ENCODE assay signal across 10 mouse cellular contexts in the genomic region with DNA sequence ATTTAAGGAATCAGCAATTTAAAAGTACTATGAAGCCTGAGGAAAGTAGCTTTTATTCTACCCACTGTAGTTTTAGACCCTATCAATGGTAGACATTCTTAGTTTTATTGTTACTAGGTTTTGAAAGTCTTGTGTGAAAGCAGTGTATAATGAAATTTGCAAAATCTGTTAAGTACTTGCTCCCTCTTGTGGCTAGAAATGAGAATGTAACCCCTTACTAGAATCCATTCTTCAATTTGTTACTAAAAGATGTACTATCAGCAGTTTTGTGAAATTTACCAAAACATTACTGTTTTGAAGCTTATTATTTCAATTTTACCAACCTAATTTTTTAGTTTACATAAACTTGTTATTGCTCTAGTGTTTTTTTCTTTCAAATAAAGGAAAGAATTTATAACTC. TPM values are rescaled to one million over a fixed set of nuclear protein-coding genes. Genes with fewer than 3 reads are reported as not detected.
DNase-seq lines count a peak whose midpoint lies in the region.
"Had no signal": no experiment of that assay in that cellular context is flagged by ENCODE, and none has a peak within 500 bp of the region (broad histone marks: within the 10 kb centered on the region; RNA-seq: fewer than 3 reads in every experiment).

No protein-coding gene starts in this region.

- H3K4me1 ChIP-seq in heart, embryonic 10.5 days: peaks cover 12% of the 10 kb centered on the region
- H3K4me1 ChIP-seq: hindbrain, embryonic 15.5 days had no signal

- peak; percentile 69 for DNase-seq in kidney, adult 9 months
- no peak for DNase-seq in kidney, postnatal 4 days
- DNase-seq in CD4-positive helper T cell, adult 2 months (ENCODE audit: low read depth, low spot score): peak; percentile 50
- DNase-seq in MN1 (ENCODE audit: low spot score): peak; percentile 54
- peak; percentile 77 for DNase-seq in induced T-regulatory cell, adult 2 months (ENCODE audit: low read depth)
- DNase-seq in spleen, adult 18-20 months: no peak
- no peak for DNase-seq in heart, embryonic 10.5 days (ENCODE audit: low spot score)
- DNase-seq in cerebellum, adult 8-10 months: no peak

- no peaks in the 10 kb centered on the region for H3K27me3 ChIP-seq in heart, embryonic 10.5 days (ENCODE audit: insufficient read depth, poor library complexity, severe bottlenecking)
- H3K27me3 ChIP-seq: hindbrain, embryonic 15.5 days had no signal

- H3K4me3 ChIP-seq in heart, embryonic 10.5 days: no peak overlapping the region
- H3K4me3 ChIP-seq: hindbrain, embryonic 15.5 days; myocyte had no signal

- no peaks in the 10 kb centered on the region for H3K36me3 ChIP-seq in heart, embryonic 10.5 days
- H3K36me3 ChIP-seq: hindbrain, embryonic 15.5 days had no signal

- no peak overlapping the region for H3K27ac ChIP-seq in heart, embryonic 10.5 days
- H3K27ac ChIP-seq: hindbrain, embryonic 15.5 days had no signal

- no peaks in the 10 kb centered on the region for H3K9me3 ChIP-seq in heart, embryonic 10.5 days
- H3K9me3 ChIP-seq: hindbrain, embryonic 15.5 days had no signal

RNA-seq across cellular contexts. Expression of a gene that starts 27.2 kb away (rescaled TPM):
- polyA plus RNA-seq in heart, embryonic 10.5 days (2016; fragmentation: Nextera tagmentation; extraction: Ambion mirVana): 24.7 and 27.0 TPM in 2 replicates

RNA-seq across cellular contexts. Expression of a gene that starts 36.6 kb away (rescaled TPM):
- 3.7 and 4.4 TPM in 2 replicates for polyA plus RNA-seq in heart, embryonic 10.5 days (2016; fragmentation: Nextera tagmentation; extraction: Ambion mirVana)

Comparison
In these comparisons a context has a peak if more than half of its experiments do, and no peak if none do; other contexts are left out.
1. DNase-seq: peak in kidney, adult 9 months (single experiment), CD4-positive helper T cell, adult 2 months (single experiment), MN1 (single experiment) and induced T-regulatory cell, adult 2 months (single experiment); none in kidney, postnatal 4 days (0 of 2), spleen, adult 18-20 months (0 of 2), heart, embryonic 10.5 days (single experiment) and cerebellum, adult 8-10 months (single experiment).